Mouse (Mus musculus): Measurements from ENCODE around the gene Tmx4. TPM values are rescaled to one million over a fixed set of nuclear protein-coding genes. Genes with fewer than 3 reads are reported as not detected.
"Not testable (repeated sequence)": the region's sequence is repeated elsewhere in the genome, so short reads cannot be mapped to it uniquely, and the experiment has no call there.

The Tmx4 gene
- polyA plus RNA-seq, 1 experiment from 2014 or later = 38.7 TPM

DNA sequence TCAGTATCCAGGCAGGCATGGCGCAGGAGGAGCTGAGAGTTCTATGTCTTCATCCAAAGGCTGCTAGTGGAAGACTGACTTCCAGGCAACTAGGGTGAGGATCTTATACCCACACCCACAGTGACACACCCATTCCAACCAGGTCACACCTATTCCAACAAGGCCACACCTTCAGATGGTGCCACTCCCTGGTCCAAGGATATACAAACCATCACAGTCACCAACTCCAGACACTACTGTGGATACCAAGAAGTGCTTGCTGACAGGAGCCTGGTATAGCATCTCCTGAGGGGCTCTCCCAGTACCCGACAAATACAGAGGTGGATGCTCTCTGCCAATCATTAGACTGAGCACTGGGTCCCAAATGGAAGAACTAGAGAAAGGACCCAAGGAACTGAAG is 15.4 kb downstream of the Tmx4 start:
- ATAC-seq (ENCODE audit: insufficient read depth, low FRiP score, low TSS enrichment); DNase-seq (ENCODE audit: low spot score); H3K27ac ChIP-seq (ENCODE audit: low read depth, low read length); H3K36me3 ChIP-seq (ENCODE audit: control insufficient read depth, insufficient read depth, low read length); H3K9me3 ChIP-seq (ENCODE audit: control insufficient read depth, low read length); H3K4me3 ChIP-seq (ENCODE audit: low read depth, low read length); H3K4me2 ChIP-seq (ENCODE audit: low read depth); H3K4me1 ChIP-seq (ENCODE audit: control insufficient read depth, insufficient read depth, low read length); H3K27me3 ChIP-seq (ENCODE audit: control insufficient read depth, insufficient read depth, low read length); H3K9ac ChIP-seq (ENCODE audit: low read length): not testable (repeated sequence)
- 92% methylated on average over 1 of the region's 2 CpGs for WGBS

DNA sequence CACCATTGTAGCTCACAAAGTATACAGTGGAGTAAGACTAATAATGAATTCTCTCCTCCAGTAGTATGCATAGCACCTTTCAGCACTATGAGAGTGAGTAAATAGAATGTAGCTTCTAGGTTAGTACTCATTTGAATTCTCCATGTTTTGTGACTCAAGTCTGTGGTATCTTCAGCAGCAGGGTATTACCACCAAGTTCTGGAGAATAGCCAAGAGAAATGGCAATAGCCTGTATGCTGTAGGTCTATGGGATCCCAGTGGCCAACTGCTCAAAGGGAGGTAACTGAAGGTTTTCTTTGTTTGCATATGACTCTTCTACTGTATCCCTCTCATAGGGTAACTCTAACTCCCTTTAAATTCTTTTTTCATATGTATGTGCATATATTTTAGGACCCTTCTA is 39.0 kb downstream of the Tmx4 start:
- Histone ChIP-seq H3K9me3 (ENCODE audit: control insufficient read depth, low read length) (no peaks in the 10 kb centered on the region), H3K27ac (ENCODE audit: low read depth, low read length) (no peak overlapping the region), H3K4me1 (ENCODE audit: control insufficient read depth, insufficient read depth, low read length) (no peaks in the 10 kb centered on the region), H3K4me2 (ENCODE audit: low read depth) (no peak overlapping the region), H3K4me3 (ENCODE audit: low read depth, low read length) (no peak overlapping the region), H3K36me3 (ENCODE audit: control insufficient read depth, insufficient read depth, low read length) (no peaks in the 10 kb centered on the region), H3K9ac (ENCODE audit: low read length) (no peak overlapping the region), H3K27me3 (ENCODE audit: control insufficient read depth, insufficient read depth, low read length) (no peaks in the 10 kb centered on the region)
- no peak for DNase-seq (ENCODE audit: low spot score)
- no peak for ATAC-seq (ENCODE audit: insufficient read depth, low FRiP score, low TSS enrichment)

DNA sequence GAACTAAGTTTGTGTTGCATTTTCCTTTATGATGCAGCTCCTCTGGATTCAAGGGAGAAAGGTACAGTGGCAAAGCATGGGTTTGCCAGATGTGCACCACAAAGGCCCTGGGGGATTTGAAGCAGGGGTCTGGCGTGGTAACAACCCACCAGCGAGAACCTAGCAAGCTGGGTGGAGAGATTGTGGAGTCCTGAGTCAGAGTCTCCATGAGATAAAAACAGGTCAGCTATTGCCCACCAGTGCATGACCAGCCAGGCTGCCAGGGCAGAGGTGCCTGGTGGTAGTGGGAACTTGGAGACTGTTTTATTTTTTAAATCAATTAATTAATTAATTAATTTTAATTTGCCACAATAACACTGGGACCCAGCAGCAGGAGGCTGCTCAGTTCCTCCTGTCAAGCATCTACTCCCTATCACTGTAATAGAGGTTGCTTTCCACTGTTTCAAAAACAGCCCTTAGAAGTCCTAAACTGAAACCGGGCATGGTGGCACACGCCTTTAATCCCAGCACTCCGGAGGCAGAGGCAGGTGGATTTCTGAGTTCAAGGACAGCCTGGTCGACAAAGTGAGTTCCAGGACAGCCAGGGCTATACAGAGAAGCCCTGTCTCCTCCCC is 52.8 kb downstream of the Tmx4 start:
- ATAC-seq (ENCODE audit: insufficient read depth, low FRiP score, low TSS enrichment) (no peak), DNase-seq (ENCODE audit: low spot score) (no peak)
- no peaks in the 10 kb centered on the region; the same call in 1 of the 2 replicates for H3K36me3 ChIP-seq (ENCODE audit: control insufficient read depth, insufficient read depth, low read length)
- no peaks in the 10 kb centered on the region for H3K4me1 ChIP-seq (ENCODE audit: control insufficient read depth, insufficient read depth, low read length)
- no peak overlapping the region for H3K4me2 ChIP-seq (ENCODE audit: low read depth)
- 93% methylated on average over 6 of the region's 6 CpGs for WGBS
- H3K27me3 ChIP-seq (ENCODE audit: control insufficient read depth, insufficient read depth, low read length) = no peaks in the 10 kb centered on the region
- no peaks in the 10 kb centered on the region for H3K9me3 ChIP-seq (ENCODE audit: control insufficient read depth, low read length)
- H3K9ac ChIP-seq (ENCODE audit: low read length) = no peak overlapping the region
- H3K4me3 ChIP-seq (ENCODE audit: low read depth, low read length) = no peak overlapping the region
- H3K27ac ChIP-seq (ENCODE audit: low read depth, low read length) = no peak overlapping the region

DNA sequence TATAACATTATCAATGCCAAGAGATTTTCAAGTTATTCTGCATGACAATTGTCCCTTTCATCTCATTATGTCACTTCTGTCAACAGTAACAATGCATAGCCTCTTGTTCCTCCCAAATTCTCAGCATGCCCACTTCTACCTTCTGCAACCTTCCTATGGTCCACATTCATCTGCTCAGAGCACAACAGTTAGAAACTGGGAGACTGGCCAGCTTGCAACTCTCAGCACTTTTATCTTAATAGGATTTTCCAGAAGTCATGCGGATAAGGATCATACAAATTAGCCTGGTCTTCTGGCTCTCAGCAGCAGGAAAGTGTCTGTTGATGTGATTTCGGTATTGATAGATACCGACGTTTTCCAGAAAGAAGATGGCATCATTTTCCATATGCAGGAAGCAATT is 58.7 kb downstream of the Tmx4 start:
- DNase-seq (ENCODE audit: low spot score) = no peak
- no peaks in the 10 kb centered on the region for H3K9me3 ChIP-seq (ENCODE audit: control insufficient read depth, low read length)
- H3K4me1 ChIP-seq (ENCODE audit: control insufficient read depth, insufficient read depth, low read length) = no peaks in the 10 kb centered on the region
- no peak overlapping the region for H3K9ac ChIP-seq (ENCODE audit: low read length)
- 72% methylated on average over 4 of the region's 4 CpGs for whole genome bisulfite sequencing
- no peak overlapping the region for H3K4me3 ChIP-seq (ENCODE audit: low read depth, low read length)
- H3K4me2 ChIP-seq (ENCODE audit: low read depth) = no peak overlapping the region
- no peaks in the 10 kb centered on the region for H3K27me3 ChIP-seq (ENCODE audit: control insufficient read depth, insufficient read depth, low read length)
- H3K36me3 ChIP-seq (ENCODE audit: control insufficient read depth, insufficient read depth, low read length) = no peaks in the 10 kb centered on the region
- H3K27ac ChIP-seq (ENCODE audit: low read depth, low read length) = no peak overlapping the region
- ATAC-seq (ENCODE audit: insufficient read depth, low FRiP score, low TSS enrichment) = no peak

DNA sequence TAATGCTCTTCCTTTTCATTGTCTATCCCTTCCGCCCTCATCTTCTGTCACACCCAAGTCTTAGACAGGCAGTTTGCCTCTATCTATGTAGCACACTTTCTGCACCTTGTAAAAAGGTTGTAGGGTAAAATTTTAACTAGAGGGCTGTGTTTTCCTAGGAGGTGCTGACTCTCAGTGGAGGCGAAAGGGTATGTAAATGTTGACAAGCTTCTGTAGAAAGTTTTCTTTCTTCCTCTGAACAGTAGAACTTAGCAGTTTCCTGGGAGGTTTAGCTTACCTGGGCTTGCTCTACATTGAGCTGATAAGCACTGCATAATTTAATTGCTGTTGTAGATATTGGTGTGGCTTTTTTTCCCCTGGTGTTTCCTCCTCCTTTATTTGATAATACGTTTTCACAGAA is 84.5 kb downstream of the Tmx4 start:
- H3K4me1 ChIP-seq (ENCODE audit: control insufficient read depth, insufficient read depth, low read length) = no peaks in the 10 kb centered on the region
- ATAC-seq (ENCODE audit: insufficient read depth, low FRiP score, low TSS enrichment) (no peak), DNase-seq (ENCODE audit: low spot score) (no peak)
- H3K27me3 ChIP-seq (ENCODE audit: control insufficient read depth, insufficient read depth, low read length) = no peaks in the 10 kb centered on the region
- no peaks in the 10 kb centered on the region for H3K9me3 ChIP-seq (ENCODE audit: control insufficient read depth, low read length)
- no peak overlapping the region for H3K4me2 ChIP-seq (ENCODE audit: low read depth)
- no peak overlapping the region for H3K4me3 ChIP-seq (ENCODE audit: low read depth, low read length)
- H3K27ac ChIP-seq (ENCODE audit: low read depth, low read length) = no peak overlapping the region
- no peaks in the 10 kb centered on the region for H3K36me3 ChIP-seq (ENCODE audit: control insufficient read depth, insufficient read depth, low read length)
- no peak overlapping the region for H3K9ac ChIP-seq (ENCODE audit: low read length)
- 96% methylated on average over 3 of the region's 3 CpGs for WGBS

DNA sequence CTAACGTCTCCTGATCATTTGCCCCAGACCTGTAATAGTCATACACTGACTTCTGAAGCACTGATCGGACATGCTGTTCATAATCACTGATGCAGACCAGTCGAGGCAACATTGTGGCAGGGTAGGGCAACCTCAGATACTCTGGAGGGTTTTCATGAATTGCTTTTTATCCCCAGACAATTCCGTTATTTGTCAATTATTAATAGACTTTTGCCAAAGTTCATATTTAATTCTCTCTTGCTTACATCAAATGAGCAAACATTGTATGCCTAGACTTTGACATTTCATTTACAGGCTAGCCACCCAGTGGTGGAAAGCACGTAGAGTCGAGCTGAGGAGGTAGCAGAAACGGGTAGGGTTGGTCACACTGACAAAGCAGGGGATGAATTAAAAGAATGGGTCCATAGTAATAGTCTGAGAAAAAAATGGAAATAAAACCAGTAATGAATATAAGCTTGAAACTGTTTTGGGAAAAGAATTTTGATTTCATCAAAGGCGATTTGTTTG is 89.7 kb downstream of the Tmx4 start, which contains the start of gene Hao1:
TSS of gene Hao1 (minus strand) at position 148 of the 507 bp plus-strand sequence.
- Histone ChIP-seq H3K9me3 (ENCODE audit: control insufficient read depth, low read length) (no peaks in the 10 kb centered on the region), H3K4me3 (ENCODE audit: low read depth, low read length) (no peak within 1 kb of the TSS), H3K4me1 (ENCODE audit: control insufficient read depth, insufficient read depth, low read length) (no peaks in the 10 kb centered on the region), H3K4me2 (ENCODE audit: low read depth) (no peak within 1 kb of the TSS), H3K27me3 (ENCODE audit: control insufficient read depth, insufficient read depth, low read length) (no peaks in the 10 kb centered on the region), H3K27ac (ENCODE audit: low read depth, low read length) (no peak within 1 kb of the TSS), H3K9ac (ENCODE audit: low read length) (no peak within 1 kb of the TSS), H3K36me3 (ENCODE audit: control insufficient read depth, insufficient read depth, low read length) (no peaks in the 10 kb centered on the region)
- ATAC-seq (ENCODE audit: insufficient read depth, low FRiP score, low TSS enrichment) (no peak), DNase-seq (ENCODE audit: low spot score) (no peak)
- WGBS = 88% methylated on average over 8 of the region's 8 CpGs

DNA sequence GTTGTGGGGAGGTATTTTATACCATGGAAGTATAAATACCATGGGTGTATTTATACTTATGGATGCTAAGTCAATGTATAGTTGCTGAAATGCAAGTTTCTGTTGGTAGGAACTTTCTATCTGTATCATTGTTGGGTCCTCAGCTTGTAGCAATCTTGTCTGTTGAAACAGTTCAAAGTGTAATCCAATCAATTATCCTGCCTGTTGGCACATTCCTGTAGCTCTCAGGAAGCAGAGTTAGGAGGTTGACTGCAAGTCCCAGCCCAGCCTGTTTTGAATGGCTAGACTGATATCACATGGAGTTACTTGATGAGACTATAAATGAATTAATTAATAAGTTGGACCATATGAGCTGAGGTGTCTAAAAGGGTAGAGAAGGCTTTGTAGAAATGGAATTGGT is 91.6 kb downstream of the Tmx4 start:
- ATAC-seq (ENCODE audit: insufficient read depth, low FRiP score, low TSS enrichment) (no peak), DNase-seq (ENCODE audit: low spot score) (no peak)
- Histone ChIP-seq H3K4me1 (ENCODE audit: control insufficient read depth, insufficient read depth, low read length) (no peaks in the 10 kb centered on the region), H3K4me2 (ENCODE audit: low read depth) (no peak overlapping the region), H3K27me3 (ENCODE audit: control insufficient read depth, insufficient read depth, low read length) (no peaks in the 10 kb centered on the region), H3K9ac (ENCODE audit: low read length) (no peak overlapping the region), H3K9me3 (ENCODE audit: control insufficient read depth, low read length) (no peaks in the 10 kb centered on the region), H3K36me3 (ENCODE audit: control insufficient read depth, insufficient read depth, low read length) (no peaks in the 10 kb centered on the region), H3K27ac (ENCODE audit: low read depth, low read length) (no peak overlapping the region), H3K4me3 (ENCODE audit: low read depth, low read length) (no peak overlapping the region)

DNA sequence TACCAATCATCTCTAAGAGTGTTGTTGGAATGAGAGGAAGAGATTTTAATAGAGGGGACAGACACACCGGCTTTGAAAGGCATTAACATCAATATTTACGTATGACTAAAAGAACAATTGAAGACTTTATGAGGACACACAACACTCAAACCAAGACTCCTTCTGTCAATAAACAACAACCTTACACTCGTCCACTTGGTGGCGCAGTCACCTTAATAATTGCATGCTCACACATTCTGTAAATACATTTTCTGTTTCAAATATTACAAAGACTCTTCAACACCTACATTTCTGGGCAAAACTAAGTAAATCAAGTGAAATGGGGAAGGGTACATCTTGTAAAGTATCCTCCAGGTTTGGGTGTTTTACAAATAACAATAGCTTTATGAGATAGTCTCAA is 94.2 kb downstream of the Tmx4 start:
- 34% methylated on average over 4 of the region's 4 CpGs for WGBS
- H3K4me2 ChIP-seq (ENCODE audit: low read depth) = no peak overlapping the region
- DNase-seq (ENCODE audit: low spot score) = peak; percentile 66
- H3K27me3 ChIP-seq (ENCODE audit: control insufficient read depth, insufficient read depth, low read length) = no peaks in the 10 kb centered on the region
- no peak; the same call in 1 of the 2 replicates for ATAC-seq (ENCODE audit: insufficient read depth, low FRiP score, low TSS enrichment)
- H3K4me3 ChIP-seq (ENCODE audit: low read depth, low read length) = no peak overlapping the region
- no peak overlapping the region for H3K27ac ChIP-seq (ENCODE audit: low read depth, low read length)
- H3K4me1 ChIP-seq (ENCODE audit: control insufficient read depth, insufficient read depth, low read length) = no peaks in the 10 kb centered on the region
- H3K36me3 ChIP-seq (ENCODE audit: control insufficient read depth, insufficient read depth, low read length) = no peaks in the 10 kb centered on the region
- H3K9me3 ChIP-seq (ENCODE audit: control insufficient read depth, low read length) = no peaks in the 10 kb centered on the region
- no peak overlapping the region for H3K9ac ChIP-seq (ENCODE audit: low read length)

DNA sequence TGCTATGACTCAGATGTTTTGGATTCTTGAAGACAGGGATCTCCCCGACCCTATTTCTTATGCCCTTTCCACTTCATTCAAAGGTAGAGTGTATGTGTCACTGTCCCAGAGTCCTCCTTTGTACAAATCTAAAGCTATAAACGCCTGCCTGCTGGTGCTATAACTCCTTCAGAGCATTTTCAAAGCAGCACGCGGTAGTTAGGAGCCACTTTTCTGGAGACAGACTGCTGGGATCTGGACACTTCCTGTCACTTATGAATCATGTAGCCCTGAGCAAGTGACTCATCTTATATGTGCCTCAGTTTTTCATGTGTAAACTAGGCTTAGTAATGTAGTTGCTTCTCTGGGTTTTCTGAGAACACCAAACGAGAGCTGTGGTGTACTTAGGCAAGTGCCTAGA is 98.8 kb downstream of the Tmx4 start:
- Histone ChIP-seq H3K4me3 (ENCODE audit: low read depth, low read length) (no peak overlapping the region), H3K36me3 (ENCODE audit: control insufficient read depth, insufficient read depth, low read length) (no peaks in the 10 kb centered on the region), H3K9me3 (ENCODE audit: control insufficient read depth, low read length) (no peaks in the 10 kb centered on the region), H3K4me1 (ENCODE audit: control insufficient read depth, insufficient read depth, low read length) (no peaks in the 10 kb centered on the region), H3K27me3 (ENCODE audit: control insufficient read depth, insufficient read depth, low read length) (no peaks in the 10 kb centered on the region), H3K27ac (ENCODE audit: low read depth, low read length) (no peak overlapping the region), H3K4me2 (ENCODE audit: low read depth) (no peak overlapping the region), H3K9ac (ENCODE audit: low read length) (no peak overlapping the region)
- DNase-seq (ENCODE audit: low spot score) = no peak
- 70% methylated on average over 5 of the region's 5 CpGs for WGBS
- no peak for ATAC-seq (ENCODE audit: insufficient read depth, low FRiP score, low TSS enrichment)
